In the genomic region with DNA sequence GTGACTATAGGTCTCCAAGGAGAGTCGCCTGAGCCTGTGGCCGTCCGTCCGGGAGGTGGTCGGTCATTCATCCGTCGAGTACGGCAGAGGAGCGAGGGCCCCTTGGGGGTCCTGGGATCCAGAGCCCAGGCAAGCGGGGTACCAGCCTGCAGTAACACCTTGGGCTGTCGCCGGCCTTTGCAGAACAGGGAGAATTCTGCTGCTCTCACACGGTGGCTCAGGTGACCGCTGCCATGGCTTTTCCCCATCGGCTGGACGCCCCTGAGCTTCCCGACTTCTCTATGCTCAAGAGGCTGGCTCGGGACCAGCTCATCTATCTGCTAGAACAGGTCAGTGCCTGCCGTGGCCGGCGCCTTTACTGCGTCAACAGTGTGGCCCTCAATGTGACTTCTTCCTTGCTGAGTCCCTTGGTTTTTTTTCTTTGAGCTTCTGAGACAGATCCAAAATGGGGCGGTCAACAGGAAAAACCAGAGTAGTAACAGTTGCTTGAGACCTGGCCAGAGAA, we compare ENCODE assay signal across 8 mouse cellular contexts. TPM values are rescaled to one million over a fixed set of nuclear protein-coding genes. Genes with fewer than 3 reads are reported as not detected.
DNase-seq lines count a peak whose midpoint lies in the region; ATAC-seq lines count a peak whose summit lies in the region.

No protein-coding gene starts in this region.

- peaks cover 17% of the 10 kb centered on the region for H3K36me3 ChIP-seq in heart, embryonic 11.5 days (ENCODE audit: control insufficient read depth, insufficient read depth, low read length)
- H3K36me3 ChIP-seq in kidney, embryonic 14.5 days (ENCODE audit: control insufficient read depth, insufficient read depth, low read length): peaks cover 33% of the 10 kb centered on the region
- peaks cover 33% of the 10 kb centered on the region for H3K36me3 ChIP-seq in macrophage (ENCODE audit: inconsistent target)

- peaks cover 6% of the 10 kb centered on the region for H3K9me3 ChIP-seq in heart, embryonic 11.5 days (replicated peaks; ENCODE audit: control insufficient read depth, low read length)
- H3K9me3 ChIP-seq in kidney, embryonic 14.5 days (ENCODE audit: control insufficient read depth, low read length): peaks cover 8% of the 10 kb centered on the region

- peak; percentile 60 for ATAC-seq in heart, embryonic 11.5 days (replicated peaks; ENCODE audit: insufficient number of reproducible peaks, low FRiP score, low TSS enrichment)
- peak; percentile 66 for ATAC-seq in erythroblast, adult 5-6 weeks (replicated peaks; ENCODE audit: low FRiP score, poor library complexity, severe bottlenecking)
- peak; percentile 68; the same call in 1 of the 2 replicates for ATAC-seq in kidney, embryonic 14.5 days (ENCODE audit: low FRiP score, low TSS enrichment)

- WGBS in heart, embryonic 11.5 days (ENCODE audit: insufficient replicate concordance): under 1% methylated on average over 23 of the region's 23 CpGs
- under 1% methylated on average over 23 of the region's 23 CpGs for WGBS in kidney, embryonic 14.5 days
- WGBS in macrophage (ENCODE audit: missing documents): 0% methylated on average over 23 of the region's 23 CpGs

- peaks cover 11% of the 10 kb centered on the region for H3K4me1 ChIP-seq in heart, embryonic 11.5 days (ENCODE audit: control insufficient read depth, insufficient read depth, low read length)
- H3K4me1 ChIP-seq in kidney, embryonic 14.5 days (ENCODE audit: control insufficient read depth, insufficient read depth, low read length): peaks cover 5% of the 10 kb centered on the region; the same call in 1 of the 2 replicates

- H3K79me2 ChIP-seq in macrophage (ENCODE audit: inconsistent target): peaks cover 25% of the 10 kb centered on the region

- H3K27me3 ChIP-seq in heart, embryonic 11.5 days (ENCODE audit: control insufficient read depth, insufficient read depth, low read length): no peaks in the 10 kb centered on the region
- H3K27me3 ChIP-seq in kidney, embryonic 14.5 days (ENCODE audit: control insufficient read depth, insufficient read depth, low read length): no peaks in the 10 kb centered on the region

- H3K4me2 ChIP-seq in heart, embryonic 11.5 days: peak overlapping the region; percentile 95
- peak overlapping the region; percentile 86 for H3K4me2 ChIP-seq in kidney, embryonic 14.5 days (replicated peaks; ENCODE audit: low read depth, low read length)

- intact Hi-C loops in heart, postnatal 25 days (cut with DNase I): no loop called here

- H3K4me3 ChIP-seq in heart, embryonic 11.5 days (ENCODE audit: low read depth, low read length): peak overlapping the region; percentile 87
- peak overlapping the region; percentile 65 for H3K4me3 ChIP-seq in kidney, embryonic 14.5 days (ENCODE audit: low read length)
- peak overlapping the region; percentile 95 for H3K4me3 ChIP-seq in macrophage (ENCODE audit: inconsistent target)

- no peak for DNase-seq in heart, postnatal 25 days (ENCODE audit: low spot score)
- peak; percentile 43 for DNase-seq in MN1 (ENCODE audit: low spot score)
- no peak for DNase-seq in retina, embryonic 14.5 days (ENCODE audit: low spot score)
- no peak for DNase-seq in urinary bladder, adult 2 months (ENCODE audit: low spot score)

- peak overlapping the region; percentile 78 for H3K27ac ChIP-seq in heart, embryonic 11.5 days (ENCODE audit: low read depth, low read length)
- no peak overlapping the region for H3K27ac ChIP-seq in kidney, embryonic 14.5 days (ENCODE audit: low read depth, low read length)
- peak overlapping the region; percentile 66 for H3K27ac ChIP-seq in macrophage

- peak overlapping the region; percentile 85 for H3K9ac ChIP-seq in heart, embryonic 11.5 days (ENCODE audit: low read depth, low read length)
- peak overlapping the region; percentile 67 for H3K9ac ChIP-seq in kidney, embryonic 14.5 days (ENCODE audit: low read depth, low read length)

RNA-seq across cellular contexts. Expression of a gene that starts 0.4 kb away (rescaled TPM):
- 12.3 and 13.4 TPM in 2 replicates for polyA plus RNA-seq in heart, embryonic 11.5 days (2014; fragmentation: Nextera tagmentation; extraction: Ambion mirVana)
- total RNA-seq in heart, postnatal 25 days (2021): 1 to 10 TPM; 5.8 to 6.1 TPM
- total RNA-seq in erythroblast, adult 5-6 weeks (2015; ENCODE audit: low replicate concordance): 3.8 and 12.7 TPM in 2 replicates
- total RNA-seq in erythroblast, adult 5-6 weeks (2017; ENCODE audit: low replicate concordance): 4.9 and 7.5 TPM in 2 replicates
- polyA plus RNA-seq in kidney, embryonic 14.5 days (2014; fragmentation: Nextera tagmentation; extraction: Ambion mirVana): 9.9 and 15.5 TPM in 2 replicates
- total RNA-seq in macrophage (2018; cell fraction: chromatin; rRNA removed): 10 to 100 TPM; 14.2 to 90.6 (median 46.6) TPM
- 10 to 100 TPM in 13 of 26 experiments, 1 to 10 TPM in 13; 6.6 to 14.9 (median 10.0) TPM for total RNA-seq in macrophage (2018; cell fraction: cytosol; rRNA removed)
- total RNA-seq in macrophage (2018; cell fraction: nucleus; rRNA removed): 10 to 100 TPM in 25 of 26 experiments, 1 to 10 TPM in 1; 7.6 to 44.2 (median 20.5) TPM
- 9.4 to 14.3 TPM (median 12.9 TPM) in 3 replicates for polyA plus RNA-seq in macrophage (2018)
- 20.3 and 20.7 TPM in 2 replicates for polyA plus RNA-seq in urinary bladder, adult 2 months (2012; rRNA removed)

RNA-seq across cellular contexts. Expression of a gene that starts 8.8 kb away (rescaled TPM):
- polyA plus RNA-seq in heart, embryonic 11.5 days (2014; fragmentation: Nextera tagmentation; extraction: Ambion mirVana): 41.4 and 41.8 TPM in 2 replicates
- total RNA-seq in heart, postnatal 25 days (2021): 10 to 100 TPM; 25.1 to 27.1 TPM
- 5.2 and 7.7 TPM in 2 replicates for total RNA-seq in erythroblast, adult 5-6 weeks (2015; ENCODE audit: low replicate concordance)
- 5.6 and 9.9 TPM in 2 replicates for total RNA-seq in erythroblast, adult 5-6 weeks (2017; ENCODE audit: low replicate concordance)
- 44.8 and 49.7 TPM in 2 replicates for polyA plus RNA-seq in kidney, embryonic 14.5 days (2014; fragmentation: Nextera tagmentation; extraction: Ambion mirVana)
- 10 to 100 TPM in 12 of 26 experiments, 1 to 10 TPM in 14; 2.3 to 23.4 (median 9.6) TPM for total RNA-seq in macrophage (2018; cell fraction: chromatin; rRNA removed)
- 10 to 100 TPM in 21 of 26 experiments, 1 to 10 TPM in 5; 5.1 to 21.2 (median 16.8) TPM for total RNA-seq in macrophage (2018; cell fraction: cytosol; rRNA removed)
- total RNA-seq in macrophage (2018; cell fraction: nucleus; rRNA removed): 10 to 100 TPM in 15 of 26 experiments, 1 to 10 TPM in 11; 3.8 to 32.0 (median 13.5) TPM
- 10.5 to 19.3 TPM (median 14.7 TPM) in 3 replicates for polyA plus RNA-seq in macrophage (2018)
- polyA plus RNA-seq in urinary bladder, adult 2 months (2012; rRNA removed): 41.7 and 54.9 TPM in 2 replicates

RNA-seq across cellular contexts. Expression of a gene that starts 23.6 kb away (rescaled TPM):
- 0.31 and 0.51 TPM in 2 replicates for polyA plus RNA-seq in heart, embryonic 11.5 days (2014; fragmentation: Nextera tagmentation; extraction: Ambion mirVana)
- under 1 TPM; 0.28 to 0.52 TPM for total RNA-seq in heart, postnatal 25 days (2021)
- not detected in 2 replicates for total RNA-seq in erythroblast, adult 5-6 weeks (2015; ENCODE audit: low replicate concordance)
- total RNA-seq in erythroblast, adult 5-6 weeks (2017; ENCODE audit: low replicate concordance): 1.5 TPM in 1 of 2 replicates, not detected in the other
- polyA plus RNA-seq in kidney, embryonic 14.5 days (2014; fragmentation: Nextera tagmentation; extraction: Ambion mirVana): 0.47 and 1.7 TPM in 2 replicates
- 1 to 10 TPM in 2 of 26 experiments, under 1 TPM in 5, not detected in 19; 0.16 to 2.2 (median 0.66) TPM for total RNA-seq in macrophage (2018; cell fraction: chromatin; rRNA removed)
- total RNA-seq in macrophage (2018; cell fraction: cytosol; rRNA removed): under 1 TPM in 15 of 26 experiments, not detected in 11; 0.03 to 0.67 (median 0.09) TPM
- 1 to 10 TPM in 2 of 26 experiments, under 1 TPM in 2, not detected in 22; 0.30 to 1.8 (median 0.77) TPM for total RNA-seq in macrophage (2018; cell fraction: nucleus; rRNA removed)
- 0.06 to 0.07 TPM in 2 of 3 replicates, not detected in the other for polyA plus RNA-seq in macrophage (2018)
- polyA plus RNA-seq in urinary bladder, adult 2 months (2012; rRNA removed): 1.2 and 1.7 TPM in 2 replicates

RNA-seq across cellular contexts. Expression of a gene that starts 24.4 kb away (rescaled TPM):
- 148 and 156 TPM in 2 replicates for polyA plus RNA-seq in heart, embryonic 11.5 days (2014; fragmentation: Nextera tagmentation; extraction: Ambion mirVana)
- 1 to 10 TPM; 2.9 to 3.7 TPM for total RNA-seq in heart, postnatal 25 days (2021)
- total RNA-seq in erythroblast, adult 5-6 weeks (2015; ENCODE audit: low replicate concordance): 59.4 and 74.7 TPM in 2 replicates
- 188 and 334 TPM in 2 replicates for total RNA-seq in erythroblast, adult 5-6 weeks (2017; ENCODE audit: low replicate concordance)
- 140 and 158 TPM in 2 replicates for polyA plus RNA-seq in kidney, embryonic 14.5 days (2014; fragmentation: Nextera tagmentation; extraction: Ambion mirVana)
- total RNA-seq in macrophage (2018; cell fraction: chromatin; rRNA removed): 10 to 100 TPM in 9 of 26 experiments, 1 to 10 TPM in 17; 1.1 to 56.5 (median 7.6) TPM
- total RNA-seq in macrophage (2018; cell fraction: cytosol; rRNA removed): 1 to 10 TPM; 1.5 to 9.8 (median 3.6) TPM
- 10 to 100 TPM in 2 of 26 experiments, 1 to 10 TPM in 24; 1.3 to 27.8 (median 3.9) TPM for total RNA-seq in macrophage (2018; cell fraction: nucleus; rRNA removed)
- polyA plus RNA-seq in macrophage (2018): 2.1 to 15.2 TPM (median 9.7 TPM) in 3 replicates
- 5.0 and 5.7 TPM in 2 replicates for polyA plus RNA-seq in urinary bladder, adult 2 months (2012; rRNA removed)

RNA-seq across cellular contexts. Expression of a gene that starts 37.1 kb away (rescaled TPM):
- 4.6 and 5.5 TPM in 2 replicates for polyA plus RNA-seq in heart, embryonic 11.5 days (2014; fragmentation: Nextera tagmentation; extraction: Ambion mirVana)
- total RNA-seq in heart, postnatal 25 days (2021): 1 to 10 TPM; 1.4 to 1.8 TPM
- 0.77 TPM in 1 of 2 replicates, not detected in the other for total RNA-seq in erythroblast, adult 5-6 weeks (2015; ENCODE audit: low replicate concordance)
- total RNA-seq in erythroblast, adult 5-6 weeks (2017; ENCODE audit: low replicate concordance): 0.94 and 2.0 TPM in 2 replicates
- polyA plus RNA-seq in kidney, embryonic 14.5 days (2014; fragmentation: Nextera tagmentation; extraction: Ambion mirVana): 3.3 and 5.3 TPM in 2 replicates
- total RNA-seq in macrophage (2018; cell fraction: chromatin; rRNA removed): 1 to 10 TPM in 17 of 26 experiments, under 1 TPM in 9; 0.20 to 7.5 (median 1.5) TPM
- 1 to 10 TPM in 22 of 26 experiments, under 1 TPM in 4; 0.70 to 5.0 (median 2.8) TPM for total RNA-seq in macrophage (2018; cell fraction: cytosol; rRNA removed)
- 10 to 100 TPM in 1 of 26 experiments, 1 to 10 TPM in 17, under 1 TPM in 8; 0.36 to 11.1 (median 1.7) TPM for total RNA-seq in macrophage (2018; cell fraction: nucleus; rRNA removed)
- 2.7 to 3.2 TPM (median 3.1 TPM) in 3 replicates for polyA plus RNA-seq in macrophage (2018)
- 2.2 and 2.6 TPM in 2 replicates for polyA plus RNA-seq in urinary bladder, adult 2 months (2012; rRNA removed)
